Mouse (Mus musculus) c-Kit-negative CD71-positive TER-119-positive erythroid progenitor cells, embryonic 14.5 days (primary cell): ENCODE measurements around the gene Rubcnl.

Experiments used
- DNase-seq: peaks from one replicate; pipeline ENCODE4 v3.0.0-alpha.2; 2013; ENCODE audit warnings: low read depth, low spot score

Gene Rubcnl

GRCm38 (mm10) chr14:75015856-75016714 is at the start of gene Rubcnl:
Rubcnl (plus strand) TSS chr14:75016027.
- peak; percentile 42 for DNase-seq

GRCm38 (mm10) chr14:74972216-74972615 is 43.6 kb upstream of the Rubcnl start:
- DNase-seq, result peak; percentile 31

- DNase-seq, result peak; percentile 41
These were observed 43.1 kb upstream of the Rubcnl start for GRCm38 (mm10) chr14:74972687-74973086.

DNA sequence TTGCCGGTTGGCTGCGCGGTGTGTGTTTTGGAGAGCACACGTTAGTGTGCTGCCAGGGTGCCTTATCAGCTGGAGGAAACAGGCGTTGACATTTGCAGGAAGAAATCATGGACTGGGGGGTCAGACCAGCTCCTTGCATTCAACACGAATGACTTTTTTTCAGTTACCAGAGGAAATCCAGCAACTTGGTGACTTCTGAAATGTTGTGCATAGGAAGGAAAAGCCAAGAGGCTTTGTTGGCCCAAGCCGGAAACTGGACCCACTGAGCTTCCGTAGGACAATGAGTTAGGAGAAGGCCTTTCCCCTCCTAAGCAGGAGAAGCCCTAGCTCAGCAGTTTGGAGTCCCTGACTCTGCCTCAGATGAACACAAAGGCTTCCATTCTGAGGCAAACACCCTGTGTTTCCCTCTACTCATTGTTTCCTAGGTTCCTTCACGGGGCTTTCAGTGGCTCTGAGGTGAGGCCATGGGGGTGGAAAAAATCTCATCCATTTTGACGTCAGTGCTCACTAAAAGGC is 41.6 kb upstream of the Rubcnl start:
- no peak for DNase-seq

GRCm38 (mm10) chr14:74976972-74977371 is 38.9 kb upstream of the Rubcnl start:
- DNase-seq, result no peak

- no peak for DNase-seq
These were observed 34.8 kb upstream of the Rubcnl start for GRCm38 (mm10) chr14:74981016-74981415.

GRCm38 (mm10) chr14:74983079-74983478 is 32.7 kb upstream of the Rubcnl start:
- no peak for DNase-seq

- DNase-seq, result no peak
These were observed 30.9 kb upstream of the Rubcnl start for GRCm38 (mm10) chr14:74984817-74985391.

GRCm38 (mm10) chr14:74985658-74986057 is 30.2 kb upstream of the Rubcnl start:
- no peak for DNase-seq

- no peak for DNase-seq
These were observed 29.3 kb upstream of the Rubcnl start for GRCm38 (mm10) chr14:74986527-74986926.

GRCm38 (mm10) chr14:74989322-74989721 is 26.5 kb upstream of the Rubcnl start:
- DNase-seq, result no peak

DNA sequence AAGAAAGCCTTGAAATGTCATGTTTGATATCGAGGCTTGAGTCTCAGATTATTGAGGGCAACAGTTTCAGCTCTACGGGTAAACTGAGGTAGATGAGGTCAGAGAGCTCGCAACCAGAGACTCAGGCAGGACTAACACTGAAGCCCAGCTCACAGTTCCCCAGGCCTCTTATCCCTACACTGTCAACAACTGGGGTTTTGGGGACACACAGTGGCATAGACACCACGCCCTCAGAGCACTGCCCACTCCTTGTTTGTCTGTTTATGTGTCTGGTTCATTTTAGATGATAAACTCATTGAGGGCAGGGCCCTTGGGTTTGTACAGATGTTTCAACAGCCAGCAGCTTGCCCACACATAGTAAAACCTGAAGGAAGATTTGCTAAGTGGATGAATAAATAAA is 25.9 kb upstream of the Rubcnl start:
- DNase-seq, result no peak

DNA sequence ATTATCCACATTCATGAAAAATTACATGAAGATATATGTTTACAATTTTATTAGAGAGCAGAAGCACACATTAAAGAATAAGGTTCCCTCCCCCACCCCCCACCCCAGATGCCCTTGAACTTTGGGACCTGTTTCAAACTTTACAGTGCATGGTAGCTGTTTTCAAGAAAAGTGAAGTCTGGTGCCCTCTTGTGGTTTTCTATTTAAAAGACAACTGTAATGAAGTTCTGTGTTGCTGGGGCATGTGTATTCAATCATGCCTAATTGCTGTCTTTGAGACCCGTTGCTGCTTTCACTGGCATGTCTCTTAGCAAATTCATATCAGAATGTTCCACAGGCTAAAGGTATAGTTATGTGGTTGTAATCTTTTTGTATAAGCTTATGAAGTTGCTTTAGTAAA is 25.3 kb upstream of the Rubcnl start:
- peak; percentile 65 for DNase-seq

GRCm38 (mm10) chr14:74996556-74996955 is 19.3 kb upstream of the Rubcnl start:
- no peak for DNase-seq

- DNase-seq, result no peak
These were observed 18.8 kb upstream of the Rubcnl start for GRCm38 (mm10) chr14:74997041-74997440.

DNA sequence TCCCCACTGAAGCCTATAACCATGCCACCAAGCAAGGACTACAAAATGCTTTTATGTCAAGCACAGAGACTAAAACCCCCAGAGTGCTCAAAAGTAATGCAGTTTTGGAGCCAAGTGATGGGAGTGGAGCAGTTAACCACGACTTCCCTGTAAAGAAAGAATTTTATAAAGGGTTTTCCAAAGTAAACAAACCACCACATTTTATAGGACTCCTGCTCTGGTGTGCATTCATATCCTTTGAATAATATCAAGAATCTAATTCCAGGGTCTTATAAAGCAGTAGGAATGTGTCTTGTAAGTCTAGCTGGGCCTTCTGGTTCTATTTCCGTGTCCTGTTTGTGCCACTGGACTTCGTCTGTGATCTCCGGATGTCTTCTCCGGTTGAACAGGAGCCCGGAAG is 14.5 kb upstream of the Rubcnl start:
- DNase-seq, result no peak

DNA sequence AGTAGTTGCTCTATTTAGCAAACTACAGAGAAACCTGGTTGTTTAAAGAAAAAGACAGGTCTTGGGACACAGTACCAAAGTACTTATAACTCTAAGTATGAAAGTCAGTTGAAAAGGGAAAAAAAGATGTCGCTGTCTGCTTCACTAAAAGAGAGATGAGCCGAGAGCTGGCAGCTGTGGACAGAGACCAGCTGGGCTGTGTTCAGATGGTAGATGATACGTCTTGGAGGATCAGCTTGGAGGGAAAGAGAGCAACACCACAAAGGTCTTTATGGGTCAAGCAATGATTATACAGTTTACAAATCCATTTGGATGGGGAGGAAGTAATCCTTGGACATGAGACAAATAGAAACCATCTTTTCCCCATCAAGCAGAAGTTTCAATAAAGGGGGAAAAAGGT is 12.5 kb upstream of the Rubcnl start:
- no peak for DNase-seq

- no peak for DNase-seq
These were observed 10.2 kb upstream of the Rubcnl start for GRCm38 (mm10) chr14:75005478-75006199.

- DNase-seq, result no peak
These were observed 5.5 kb upstream of the Rubcnl start for GRCm38 (mm10) chr14:75010346-75010745.

- no peak for DNase-seq
These were observed 4.7 kb upstream of the Rubcnl start for GRCm38 (mm10) chr14:75010986-75011655.

- DNase-seq, result no peak
These were observed 841 bp downstream of the Rubcnl start for GRCm38 (mm10) chr14:75016715-75017020.

DNA sequence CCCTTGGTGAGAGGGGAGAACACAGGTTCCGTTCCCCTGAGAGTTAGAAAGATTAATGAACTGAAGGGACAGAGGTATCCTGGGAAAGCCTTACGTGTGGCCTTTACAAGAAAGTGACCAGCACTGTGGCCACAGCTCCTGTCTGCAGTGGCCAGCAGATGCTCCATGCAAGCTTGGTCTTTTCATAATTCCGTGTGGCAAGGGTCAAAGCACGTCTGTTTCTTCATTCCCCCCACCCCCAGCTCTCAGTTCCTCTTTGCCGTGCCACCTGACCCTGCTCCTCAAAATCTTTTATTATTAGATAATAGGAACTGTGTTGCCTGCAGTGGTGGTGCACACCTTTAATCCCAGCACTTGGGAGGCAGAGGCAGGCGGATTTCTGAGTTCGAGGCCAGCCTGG is 1.4 kb downstream of the Rubcnl start:
- no peak for DNase-seq
